Mouse (Mus musculus) forebrain, embryonic 14.5 days (tissue): ENCODE measurements around the gene 4930432K21Rik. TPM values are rescaled to one million over a fixed set of nuclear protein-coding genes. Genes with fewer than 3 reads are reported as not detected.

ENCODE experiments used
- ATAC-seq: fragments of 200-750 bp; cut with Nextera tagmentation; 2 replicates; pipeline ENCODE4 v1.8.0; 2017; ENCODE audit warnings: mild to moderate bottlenecking, moderate library complexity
- DNase-seq: peaks from one replicate; pipeline ENCODE4 v3.0.0-alpha.2; 2015; ENCODE audit warnings: low spot score
- H3K27ac ChIP-seq: fragments of 300-500 bp; sonication (generic); 2 replicates; pipeline ENCODE4 v1.5.1; 2014; ENCODE audit warnings: low read depth, mild to moderate bottlenecking, control low read depth, low read length, moderate library complexity
- H3K27me3 ChIP-seq: fragments of 300-500 bp; sonication (generic); replicated peaks from 2 replicates; pipeline ENCODE4 v1.6.1; 2014; ENCODE audit warnings: low read length, control low read depth, mixed read lengths; ENCODE audit not compliant: control insufficient read depth, insufficient read depth
- H3K36me3 ChIP-seq: fragments of 300-500 bp; sonication (generic); 2 replicates; pipeline ENCODE4 v1.6.1; 2014; ENCODE audit warnings: low read length, control low read depth; ENCODE audit not compliant: control insufficient read depth, insufficient read depth
- H3K4me1 ChIP-seq: fragments of 300-500 bp; sonication (generic); 2 replicates; pipeline ENCODE4 v1.6.1; 2014; ENCODE audit warnings: antibody characterized with exemption, low read length, control low read depth; ENCODE audit not compliant: control insufficient read depth, insufficient read depth
- H3K4me2 ChIP-seq: fragments of 300-500 bp; sonication (generic); 2 replicates; pipeline ENCODE4 v1.6.1; 2014; ENCODE audit warnings: mild to moderate bottlenecking, control low read depth, low read length
- H3K4me3 ChIP-seq: fragments of 300-500 bp; sonication (generic); 2 replicates; pipeline ENCODE4 v1.5.1; 2014; ENCODE audit warnings: low read depth, low read length, control low read depth
- H3K9ac ChIP-seq: fragments of 300-500 bp; sonication (generic); 2 replicates; pipeline ENCODE4 v1.6.1; 2014; ENCODE audit warnings: mild to moderate bottlenecking, low read length, control low read depth, moderate library complexity
- H3K9me3 ChIP-seq: fragments of 300-500 bp; sonication (generic); replicated peaks from 2 replicates; pipeline ENCODE4 v1.6.1; 2016; ENCODE audit warnings: low read length, control low read depth, mixed read lengths; ENCODE audit not compliant: control insufficient read depth
- WGBS: fragments of 180-500 bp; shearing (Covaris S2); extraction: QIAGEN DNeasy Blood & Tissue Kit; methylation state at CpG from one replicate; pipeline ENCODE4 v1.1.7; 2014; 5-methylcytosine and 5-hydroxymethylcytosine counted together
- polyA plus RNA-seq: library from polyadenylated mRNA; unstranded; fragments of >200 nt; fragmentation: Nextera tagmentation; extraction: Ambion mirVana; gene quantifications from 2 replicates; pipeline ENCODE4 v1.2.1, GENCODE M21; 2014

Gene 4930432K21Rik
- polyA plus RNA-seq, 1 experiment from 2014 or later, result 1.7 TPM

GRCm38 (mm10) chr8:84200126-84200555 lies 52.3 kb downstream of the 4930432K21Rik start:
- ATAC-seq (peak; percentile 9), DNase-seq (peak; percentile 70)
- H3K9me3 ChIP-seq, result no peaks in the 10 kb centered on the region
- H3K4me3 ChIP-seq, result peak overlapping the region; percentile 43; the same call in 1 of the 2 replicates
- H3K27me3 ChIP-seq, result no peaks in the 10 kb centered on the region
- H3K4me1 ChIP-seq, result peaks cover 38% of the 10 kb centered on the region
- peak overlapping the region; percentile 89 for H3K27ac ChIP-seq
- 8% methylated on average over 8 of the region's 8 CpGs for WGBS
- no peak overlapping the region; the same call in 1 of the 2 replicates for H3K9ac ChIP-seq
- H3K4me2 ChIP-seq, result peak overlapping the region; percentile 75
- no peaks in the 10 kb centered on the region for H3K36me3 ChIP-seq

DNA sequence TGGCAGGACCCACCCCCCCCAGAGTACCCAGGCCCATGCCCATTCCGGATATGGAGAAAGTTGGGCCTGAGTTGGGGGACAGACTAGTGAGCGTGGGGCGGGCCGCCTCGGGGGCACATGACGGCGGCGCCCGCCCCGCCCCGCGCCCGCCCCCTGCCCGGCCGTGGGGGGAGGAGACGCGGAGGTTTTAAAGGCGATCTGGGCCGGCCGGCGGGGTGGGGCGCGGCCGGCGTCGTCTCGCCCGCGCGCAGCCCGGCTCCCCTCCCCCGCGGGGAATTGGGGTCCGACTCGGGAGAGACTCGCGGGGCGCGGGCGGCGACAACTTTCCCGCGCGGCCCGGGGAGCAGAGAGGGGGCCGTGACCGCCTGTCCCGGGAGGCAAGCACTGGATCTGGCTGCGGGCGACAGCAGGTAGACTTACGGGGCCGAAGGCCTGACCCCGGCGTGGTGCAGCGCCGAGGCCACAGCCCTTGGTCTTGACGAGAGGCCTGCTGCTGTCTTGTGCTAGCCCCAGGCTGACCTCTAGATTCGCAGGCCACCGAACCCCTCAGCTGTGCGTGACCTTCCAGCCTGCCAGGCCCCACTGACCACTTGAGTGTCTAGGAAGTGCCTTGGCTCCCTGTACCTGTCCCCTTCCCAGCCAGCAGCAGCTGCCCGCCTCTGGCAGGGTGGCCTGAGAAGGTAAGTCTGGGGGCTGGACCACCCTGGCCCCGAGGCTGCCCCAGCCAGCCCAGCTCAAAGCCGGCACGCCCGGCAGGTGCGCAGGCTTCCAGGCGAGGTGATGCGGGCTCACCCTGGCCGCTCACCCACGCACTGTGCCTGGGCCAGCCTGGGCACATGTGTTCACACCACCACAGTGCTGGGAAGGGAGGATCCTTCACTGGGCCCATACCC lies 53.1 kb downstream of the 4930432K21Rik start:
- Histone ChIP-seq H3K4me1 (peaks cover 38% of the 10 kb centered on the region), H3K4me2 (peak overlapping the region; percentile 75), H3K36me3 (no peaks in the 10 kb centered on the region), H3K27ac (peak overlapping the region; percentile 89), H3K27me3 (no peaks in the 10 kb centered on the region), H3K9me3 (no peaks in the 10 kb centered on the region), H3K9ac (peak overlapping the region; percentile 66), H3K4me3 (peak overlapping the region; percentile 43)
- DNase-seq, result peak; percentile 44
- peak; percentile 4 for ATAC-seq
- 5% methylated on average over 48 of the region's 70 CpGs for WGBS

DNA sequence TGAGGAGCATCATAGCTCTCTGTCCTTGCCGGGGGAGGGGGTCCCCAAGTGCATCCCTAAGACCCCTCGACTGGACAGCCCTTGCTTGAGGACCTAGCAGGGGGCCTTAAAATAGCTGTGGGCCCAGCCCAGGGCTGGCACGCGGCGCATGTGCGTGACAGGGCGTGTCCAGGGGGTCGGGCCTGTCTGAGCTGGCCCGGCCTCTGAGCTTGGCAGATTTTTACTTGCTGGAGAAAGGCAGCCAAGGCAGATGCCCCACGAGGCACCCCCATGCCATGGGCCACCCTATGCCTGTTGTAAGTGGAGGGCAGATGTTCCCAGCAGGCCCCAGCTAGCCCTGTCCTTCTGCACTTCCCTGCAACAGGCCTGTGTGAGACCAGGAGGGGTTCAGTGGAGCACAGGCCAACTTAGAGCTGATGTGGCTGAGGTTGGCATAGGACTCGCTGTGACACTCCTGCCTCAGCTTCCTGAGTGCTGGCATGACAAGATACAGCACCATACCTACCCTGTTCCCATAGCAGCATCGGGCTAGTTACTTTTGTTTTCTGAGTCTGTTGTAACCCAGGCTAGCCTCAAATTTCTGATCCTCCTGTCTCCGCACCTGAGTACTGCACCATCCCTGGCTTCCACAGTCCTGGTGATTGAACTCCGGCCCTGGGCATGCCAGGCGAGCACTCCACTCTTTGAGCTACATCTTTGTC lies 53.9 kb downstream of the 4930432K21Rik start:
- 59% methylated on average over 15 of the region's 15 CpGs for WGBS
- Histone ChIP-seq H3K9ac (peak overlapping the region; percentile 66), H3K27me3 (no peaks in the 10 kb centered on the region), H3K4me2 (peak overlapping the region; percentile 75), H3K36me3 (no peaks in the 10 kb centered on the region), H3K4me1 (peaks cover 38% of the 10 kb centered on the region), H3K27ac (peak overlapping the region; percentile 89), H3K4me3 (peak overlapping the region; percentile 43), H3K9me3 (no peaks in the 10 kb centered on the region)
- DNase-seq (no peak), ATAC-seq (no peak)

GRCm38 (mm10) chr8:84202466-84202865 lies 54.6 kb downstream of the 4930432K21Rik start:
- Histone ChIP-seq H3K36me3 (no peaks in the 10 kb centered on the region), H3K9me3 (no peaks in the 10 kb centered on the region), H3K9ac (no peak overlapping the region), H3K27ac (no peak overlapping the region), H3K4me2 (peak overlapping the region; percentile 75), H3K4me1 (peaks cover 38% of the 10 kb centered on the region), H3K27me3 (no peaks in the 10 kb centered on the region), H3K4me3 (no peak overlapping the region)
- 78% methylated on average over 9 of the region's 9 CpGs for WGBS
- ATAC-seq, result no peak
- no peak for DNase-seq

DNA sequence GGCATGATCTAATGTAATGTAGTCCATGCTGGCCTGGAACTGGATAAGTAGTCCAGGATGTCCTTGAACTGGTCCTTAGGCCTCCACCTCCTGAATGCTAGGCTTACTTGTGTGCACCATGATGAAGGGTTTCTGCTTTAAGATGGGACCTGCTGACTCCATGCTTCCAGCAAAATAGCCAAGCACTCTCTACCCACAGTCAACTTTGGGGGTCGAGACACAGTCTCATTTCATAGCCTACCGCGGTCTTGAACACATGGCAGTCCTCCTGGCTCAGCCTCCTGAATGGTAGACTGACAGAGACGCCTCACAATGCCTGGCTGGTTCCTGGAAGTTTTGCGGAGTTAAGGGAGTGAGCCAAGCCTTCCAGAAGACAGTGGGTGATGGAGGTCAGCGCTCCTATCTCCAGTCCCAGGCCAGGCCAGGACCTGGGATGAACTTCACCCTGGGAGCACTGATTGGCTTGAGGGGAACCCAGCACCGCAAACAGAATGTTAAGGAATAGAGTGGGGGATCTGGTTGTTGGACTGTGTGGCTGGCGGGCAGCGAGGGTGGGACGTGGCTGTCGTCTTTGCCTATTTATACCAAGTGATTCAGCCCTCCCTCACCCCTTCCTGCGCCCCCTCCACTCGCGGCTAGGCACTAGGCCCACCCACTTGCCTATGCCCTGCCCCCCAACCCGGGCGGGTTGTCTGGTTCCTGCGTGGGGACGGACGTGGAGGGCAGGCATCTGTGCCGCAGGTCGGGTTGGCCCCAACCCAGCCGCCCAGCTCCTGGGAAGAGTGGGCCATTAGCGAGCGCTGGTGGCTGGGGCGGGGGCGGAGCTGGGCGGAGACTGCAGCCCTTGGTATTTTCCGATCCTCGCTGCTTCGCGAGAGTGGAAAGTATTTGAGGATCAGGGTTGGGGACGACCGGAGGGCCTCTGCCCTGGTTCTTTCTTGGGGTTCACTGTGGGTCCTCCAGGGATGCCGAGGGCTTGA lies 55.4 kb downstream of the 4930432K21Rik start:
- H3K9me3 ChIP-seq, result no peaks in the 10 kb centered on the region
- peak overlapping the region; percentile 27 for H3K4me3 ChIP-seq
- 7% methylated on average over 34 of the region's 34 CpGs for WGBS
- ATAC-seq (peak; percentile 47), DNase-seq (peak; percentile 76)
- H3K4me2 ChIP-seq, result peak overlapping the region; percentile 75
- H3K27ac ChIP-seq, result peak overlapping the region; percentile 78; the same call in 1 of the 2 replicates
- H3K36me3 ChIP-seq, result no peaks in the 10 kb centered on the region
- H3K4me1 ChIP-seq, result peaks cover 32% of the 10 kb centered on the region
- H3K9ac ChIP-seq, result peak overlapping the region; percentile 66
- H3K27me3 ChIP-seq, result no peaks in the 10 kb centered on the region

- 61% methylated on average over 13 of the region's 13 CpGs for WGBS
- H3K27ac ChIP-seq, result peak overlapping the region; percentile 62; the same call in 1 of the 2 replicates
- peaks cover 30% of the 10 kb centered on the region for H3K4me1 ChIP-seq
- ATAC-seq (peak; percentile 3; the same call in 1 of the 2 replicates), DNase-seq (no peak)
- H3K9ac ChIP-seq, result peak overlapping the region; percentile 66
- 0 out of 2 replicates have a peak, but pooled peaks cover 8% of the 10 kb centered on the region for H3K36me3 ChIP-seq
- H3K27me3 ChIP-seq, result no peaks in the 10 kb centered on the region
- peak overlapping the region; percentile 27 for H3K4me3 ChIP-seq
- peak overlapping the region; percentile 75 for H3K4me2 ChIP-seq
- no peaks in the 10 kb centered on the region for H3K9me3 ChIP-seq
Observed at GRCm38 (mm10) chr8:84203975-84204772, 56.3 kb downstream of the 4930432K21Rik start.

- 87% methylated on average over 5 of the region's 5 CpGs for WGBS
- no peak for DNase-seq
- no peak for ATAC-seq
- Histone ChIP-seq H3K4me3 (no peak overlapping the region), H3K27ac (no peak overlapping the region), H3K9me3 (no peaks in the 10 kb centered on the region), H3K4me2 (no peak overlapping the region), H3K36me3 (peaks cover 17% of the 10 kb centered on the region; the same call in 1 of the 2 replicates), H3K27me3 (no peaks in the 10 kb centered on the region), H3K4me1 (peaks cover 25% of the 10 kb centered on the region), H3K9ac (no peak overlapping the region)
Observed at GRCm38 (mm10) chr8:84205073-84205472, 57.2 kb downstream of the 4930432K21Rik start.
